In the genomic region with DNA sequence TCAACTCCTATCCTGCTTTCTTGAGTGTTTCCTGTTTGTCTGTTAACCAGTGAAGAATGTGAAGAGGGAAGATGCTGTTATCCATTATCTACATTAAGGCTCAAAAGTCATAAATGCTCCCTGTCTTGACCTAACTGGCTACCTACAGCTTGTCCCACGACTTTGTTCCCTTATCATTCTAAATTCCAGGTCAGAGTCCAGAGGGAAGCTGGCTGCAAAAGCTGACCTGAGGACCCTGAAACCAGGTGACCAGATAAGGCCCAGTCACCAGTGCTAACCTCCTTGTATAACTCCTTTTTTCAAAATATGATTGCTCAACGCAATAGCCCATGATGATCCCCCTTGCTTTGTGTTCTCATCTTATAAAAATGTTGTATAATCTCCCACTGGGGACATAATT, we compare ENCODE assay signal across 25 mouse cellular contexts.
DNase-seq lines count a peak whose midpoint lies in the region; ATAC-seq and TF ChIP-seq lines count a peak whose summit lies in the region.
"Had no signal": no experiment of that assay in that cellular context is flagged by ENCODE, and none has a peak within 500 bp of the region (broad histone marks: within the 10 kb centered on the region; RNA-seq: fewer than 3 reads in every experiment).

No protein-coding gene starts in this region.

- ATAC-seq in liver, embryonic 14.5 days (ENCODE audit: insufficient read depth), result 0 out of 2 replicates have a peak, but pooled peaks have one; percentile 6
- no peak for ATAC-seq in liver, postnatal 0 days
- ATAC-seq in intestine, embryonic 15.5 days, result peak; percentile 75
- ATAC-seq in intestine, postnatal 0 days, result peak; percentile 81
- no peak for ATAC-seq in forebrain, embryonic 16.5 days
- ATAC-seq: forebrain, embryonic 14.5 days; hindbrain, embryonic 16.5 days; Patski had no signal

- H3K4me1 ChIP-seq in liver, embryonic 14.5 days (replicated peaks; ENCODE audit: control insufficient read depth in 2 of 2, insufficient read depth in 2 of 2, low read length in 1 of 2), result peaks cover 0 to 4% of the 10 kb centered on the region in 2 experiments; a peak in 2 of 4 replicates
- 0 out of 2 replicates have a peak, but pooled peaks cover 3% of the 10 kb centered on the region for H3K4me1 ChIP-seq in liver, postnatal 0 days (ENCODE audit: insufficient read depth)
- H3K4me1 ChIP-seq in intestine, embryonic 15.5 days (replicated peaks), result 0 out of 2 replicates have a peak, but pooled peaks cover 3% of the 10 kb centered on the region
- H3K4me1 ChIP-seq in intestine, postnatal 0 days (replicated peaks; ENCODE audit: control insufficient read depth, insufficient read depth, low read length), result no peaks in the 10 kb centered on the region; the same call in 1 of the 2 replicates
- H3K4me1 ChIP-seq in forebrain, embryonic 16.5 days (replicated peaks; ENCODE audit: control insufficient read depth, insufficient read depth, low read length), result no peaks in the 10 kb centered on the region
- H3K4me1 ChIP-seq: embryonic facial prominence, embryonic 15.5 days; heart, embryonic 15.5 days; hindbrain, embryonic 10.5 days had no signal

- H3K36me3 ChIP-seq in liver, embryonic 14.5 days (replicated peaks; ENCODE audit: control insufficient read depth, insufficient read depth, low read depth), result no peaks in the 10 kb centered on the region
- no peaks in the 10 kb centered on the region for H3K36me3 ChIP-seq in liver, postnatal 0 days (replicated peaks; ENCODE audit: insufficient read depth, low read length)
- no peaks in the 10 kb centered on the region for H3K36me3 ChIP-seq in intestine, embryonic 15.5 days
- no peaks in the 10 kb centered on the region for H3K36me3 ChIP-seq in intestine, postnatal 0 days (ENCODE audit: control insufficient read depth, insufficient read depth)
- H3K36me3 ChIP-seq in forebrain, embryonic 16.5 days (ENCODE audit: control insufficient read depth, insufficient read depth), result no peaks in the 10 kb centered on the region
- H3K36me3 ChIP-seq: embryonic facial prominence, embryonic 12.5 days; embryonic facial prominence, embryonic 15.5 days; heart, embryonic 12.5 days; heart, embryonic 15.5 days; hindbrain, embryonic 10.5 days; hindbrain, embryonic 13.5 days had no signal

- WGBS in liver, embryonic 14.5 days (ENCODE audit: insufficient replicate concordance), result 36% methylated on average over 2 of the region's 2 CpGs
- 41% methylated on average over 2 of the region's 2 CpGs for WGBS in liver, postnatal 0 days (ENCODE audit: insufficient replicate concordance)
- 44% methylated on average over 2 of the region's 2 CpGs for WGBS in intestine, embryonic 15.5 days
- 27% methylated on average over 2 of the region's 2 CpGs for WGBS in intestine, postnatal 0 days
- 82% methylated on average over 2 of the region's 2 CpGs for WGBS in forebrain, embryonic 16.5 days

- no peak for TF ChIP-seq EP300 in liver, embryonic 14.5 days (IDR thresholded peaks at IDR 0.05; ENCODE audit: low read depth)
- no peak for TF ChIP-seq EP300 in liver, postnatal 0 days (IDR thresholded peaks at IDR 0.05; ENCODE audit: low read depth)

- H3K4me3 ChIP-seq in liver, embryonic 14.5 days (ENCODE audit: insufficient read depth in 1 of 2, low read depth in 2 of 2, low read length in 2 of 2), result no peak overlapping the region
- no peak overlapping the region for H3K4me3 ChIP-seq in liver, postnatal 0 days (ENCODE audit: low read depth, low read length)
- H3K4me3 ChIP-seq in intestine, embryonic 15.5 days (replicated peaks), result no peak overlapping the region
- H3K4me3 ChIP-seq in intestine, postnatal 0 days (ENCODE audit: low read depth, low read length), result no peak overlapping the region
- no peak overlapping the region for H3K4me3 ChIP-seq in forebrain, embryonic 16.5 days (replicated peaks; ENCODE audit: low read length)
- H3K4me3 ChIP-seq: embryonic facial prominence, embryonic 12.5 days; embryonic facial prominence, embryonic 15.5 days; heart, embryonic 12.5 days; heart, embryonic 15.5 days; hindbrain, embryonic 10.5 days; hindbrain, embryonic 13.5 days had no signal

- no peak overlapping the region for H3K27ac ChIP-seq in liver, embryonic 14.5 days
- H3K27ac ChIP-seq in liver, postnatal 0 days (ENCODE audit: low read depth), result no peak overlapping the region
- H3K27ac ChIP-seq in intestine, embryonic 15.5 days, result no peak overlapping the region
- H3K27ac ChIP-seq in intestine, postnatal 0 days (ENCODE audit: low read depth, low read length), result no peak overlapping the region
- no peak overlapping the region for H3K27ac ChIP-seq in forebrain, embryonic 16.5 days (ENCODE audit: low read length)
- H3K27ac ChIP-seq: embryonic facial prominence, embryonic 12.5 days; embryonic facial prominence, embryonic 15.5 days; heart, embryonic 15.5 days; hindbrain, embryonic 10.5 days; hindbrain, embryonic 13.5 days had no signal

- H3K4me2 ChIP-seq in liver, embryonic 14.5 days (ENCODE audit: low read depth), result no peak overlapping the region
- no peak overlapping the region for H3K4me2 ChIP-seq in liver, postnatal 0 days (ENCODE audit: low read depth, low read length)
- no peak overlapping the region for H3K4me2 ChIP-seq in intestine, embryonic 15.5 days (replicated peaks)
- H3K4me2 ChIP-seq in intestine, postnatal 0 days (replicated peaks; ENCODE audit: low read depth), result no peak overlapping the region
- no peak overlapping the region for H3K4me2 ChIP-seq in forebrain, embryonic 16.5 days (ENCODE audit: low read length)
- H3K4me2 ChIP-seq: embryonic facial prominence, embryonic 12.5 days; embryonic facial prominence, embryonic 15.5 days; heart, embryonic 12.5 days; heart, embryonic 15.5 days; hindbrain, embryonic 13.5 days had no signal

- DNase-seq in liver, embryonic 14.5 days (ENCODE audit: low read depth in 3 of 3, low spot score in 3 of 3), result no peak
- no peak for DNase-seq in liver, postnatal 0 days
- DNase-seq in adrenal gland, postnatal 4 days (ENCODE audit: low spot score in 2 of 2), result no peak
- DNase-seq: adrenal gland, postnatal 10 days; adrenal gland, postnatal 36 days; cerebellum, adult 11 months; cerebellum, adult 2 months; cerebellum, adult 9-11 months; cerebellum, postnatal 25 days; gastrocnemius, postnatal 25 days; heart, adult 18-20 months; heart, postnatal 10 days; heart, postnatal 36 days had no signal

- H3K9ac ChIP-seq in liver, embryonic 14.5 days (replicated peaks), result no peak overlapping the region
- no peak overlapping the region for H3K9ac ChIP-seq in liver, postnatal 0 days (replicated peaks)
- H3K9ac ChIP-seq in intestine, embryonic 15.5 days, result no peak overlapping the region
- H3K9ac ChIP-seq in intestine, postnatal 0 days (ENCODE audit: low read depth, low read length), result no peak overlapping the region
- no peak overlapping the region for H3K9ac ChIP-seq in forebrain, embryonic 16.5 days (replicated peaks; ENCODE audit: low read depth, low read length)
- H3K9ac ChIP-seq: embryonic facial prominence, embryonic 12.5 days; embryonic facial prominence, embryonic 15.5 days; heart, embryonic 12.5 days; heart, embryonic 15.5 days; hindbrain, embryonic 13.5 days had no signal

- no peaks in the 10 kb centered on the region for H3K27me3 ChIP-seq in liver, embryonic 14.5 days (ENCODE audit: control insufficient read depth, insufficient read depth, low read length)
- H3K27me3 ChIP-seq in liver, postnatal 0 days (ENCODE audit: insufficient read depth, low read length), result no peaks in the 10 kb centered on the region
- no peaks in the 10 kb centered on the region for H3K27me3 ChIP-seq in intestine, embryonic 15.5 days (replicated peaks)
- H3K27me3 ChIP-seq in intestine, postnatal 0 days (replicated peaks; ENCODE audit: control insufficient read depth, insufficient read depth, low read length), result no peaks in the 10 kb centered on the region
- H3K27me3 ChIP-seq in forebrain, embryonic 16.5 days (replicated peaks; ENCODE audit: control insufficient read depth, insufficient read depth, low read length), result no peaks in the 10 kb centered on the region
- H3K27me3 ChIP-seq: embryonic facial prominence, embryonic 12.5 days; embryonic facial prominence, embryonic 15.5 days; heart, embryonic 12.5 days; heart, embryonic 15.5 days; hindbrain, embryonic 13.5 days; Patski had no signal

- TF ChIP-seq CTCF in liver, embryonic 14.5 days (IDR thresholded peaks at IDR 0.05; ENCODE audit: low read depth), result no peak
- TF ChIP-seq CTCF in liver, postnatal 0 days (IDR thresholded peaks at IDR 0.05; ENCODE audit: low read depth), result no peak
- TF ChIP-seq CTCF in intestine, postnatal 0 days (IDR thresholded peaks at IDR 0.05; ENCODE audit: low read depth), result no peak

- no peaks in the 10 kb centered on the region for H3K9me3 ChIP-seq in liver, embryonic 14.5 days (ENCODE audit: control insufficient read depth, low read length)
- no peaks in the 10 kb centered on the region for H3K9me3 ChIP-seq in liver, postnatal 0 days (ENCODE audit: low read length)
- H3K9me3 ChIP-seq in intestine, embryonic 15.5 days, result no peaks in the 10 kb centered on the region
- no peaks in the 10 kb centered on the region for H3K9me3 ChIP-seq in intestine, postnatal 0 days (ENCODE audit: control insufficient read depth)
- H3K9me3 ChIP-seq in forebrain, embryonic 16.5 days (ENCODE audit: control insufficient read depth, low read length), result no peaks in the 10 kb centered on the region
- H3K9me3 ChIP-seq: embryonic facial prominence, embryonic 12.5 days; embryonic facial prominence, embryonic 15.5 days; heart, embryonic 12.5 days; heart, embryonic 15.5 days; hindbrain, embryonic 10.5 days; hindbrain, embryonic 13.5 days had no signal

Comparison
In these comparisons a context has a peak if more than half of its experiments do, and no peak if none do; other contexts are left out.
1. ATAC-seq: peak in liver, embryonic 14.5 days (single experiment), intestine, embryonic 15.5 days (single experiment) and intestine, postnatal 0 days (single experiment); none in liver, postnatal 0 days (single experiment) and forebrain, embryonic 16.5 days (single experiment).